Mouse (Mus musculus): ENCODE data around the gene Ddx24. TPM values are rescaled to one million over a fixed set of nuclear protein-coding genes. Genes with fewer than 3 reads are reported as not detected.
"Not testable (repeated sequence)": the region's sequence is repeated elsewhere in the genome, so short reads cannot be mapped to it uniquely, and the experiment has no call there.

Ddx24 gene
- total RNA-seq (2021): 100 to 1,000 TPM; 123 to 143 TPM

DNA sequence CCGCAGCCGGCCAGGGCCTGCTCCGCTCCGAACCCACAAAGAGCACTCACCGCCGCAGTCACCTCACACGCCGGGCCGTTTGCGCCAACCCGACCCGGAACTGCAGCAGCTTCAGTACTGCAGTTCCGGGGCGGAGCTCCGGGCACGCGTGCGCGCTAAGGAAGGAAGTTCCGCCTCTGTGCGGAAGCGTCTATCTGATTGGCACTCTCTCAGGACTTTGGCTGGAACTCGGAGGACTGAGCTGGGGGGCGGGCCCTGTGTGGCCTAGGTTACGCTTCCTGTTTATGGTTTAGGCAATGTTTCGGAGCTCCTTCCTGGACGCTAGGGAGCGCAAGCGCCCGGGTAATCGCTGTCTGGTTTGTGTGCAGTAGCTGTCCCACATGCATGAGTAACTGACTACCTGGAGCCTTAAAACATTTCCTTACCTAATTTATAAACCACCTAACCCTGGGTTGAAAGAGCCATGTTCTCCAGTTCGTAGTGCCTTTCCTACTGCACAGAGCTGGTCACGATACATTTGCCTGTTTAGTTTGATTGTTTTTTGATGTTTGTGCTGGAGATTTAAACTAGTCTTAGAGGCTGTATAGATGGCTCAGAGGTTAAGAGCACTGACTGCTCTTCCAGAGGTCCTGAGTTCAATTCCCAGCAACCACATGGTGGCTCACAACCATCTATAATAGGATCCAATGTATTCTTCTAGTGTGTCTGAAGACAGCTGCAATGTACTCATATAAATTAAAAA, at the start of gene Ddx24:
Ddx24 (minus strand) TSS at position 102 of the 742 bp plus-strand sequence.
- intact Hi-C loops (cut with DNase I): loop anchor here (2.0 to 5.0 kb wide), 2 partner anchors 67 to 216 kb away; no protein-coding TSS in a partner anchor
- peak; percentile 98 for DNase-seq

DNA sequence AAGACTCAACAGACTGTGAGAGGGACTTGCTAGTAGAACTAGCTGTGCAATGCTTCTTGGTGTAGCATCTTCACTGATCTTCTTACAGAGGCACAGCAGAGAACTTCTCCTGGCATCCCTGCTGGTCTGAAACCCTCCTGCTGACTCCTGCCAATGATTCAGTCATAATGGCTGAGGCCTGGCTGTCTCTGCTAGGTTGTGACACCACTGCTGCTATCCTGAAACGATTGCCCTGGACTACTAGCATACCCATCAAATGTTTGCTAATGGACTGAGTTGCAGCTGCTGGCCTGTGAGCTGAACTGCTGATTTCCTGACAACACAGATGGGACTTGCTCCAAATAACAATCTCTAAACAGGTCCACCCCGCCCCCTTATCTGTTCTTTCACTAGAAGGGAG, 48.9 kb upstream of the Ddx24 start:
- intact Hi-C loops (cut with DNase I): no loop called here
- DNase-seq: no peak

DNA sequence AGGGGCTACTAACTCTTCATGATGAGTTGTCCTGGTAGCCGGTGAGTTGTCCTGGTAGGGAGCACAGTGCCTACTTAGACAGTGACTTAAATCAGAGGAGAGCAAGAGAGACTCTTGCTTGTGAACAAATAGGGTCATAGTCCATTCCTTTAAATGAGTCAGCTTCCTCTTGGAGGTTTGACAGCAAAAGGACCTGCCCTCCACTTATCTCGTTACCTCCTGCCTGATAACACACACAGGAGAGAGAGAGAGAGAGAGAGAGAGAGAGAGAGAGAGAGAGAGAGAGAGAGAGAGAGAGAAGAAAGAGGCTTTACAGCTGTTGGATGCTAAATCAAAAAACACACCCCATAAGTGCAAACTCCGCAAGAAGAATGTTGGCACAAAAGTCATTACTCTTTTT, 31.5 kb upstream of the Ddx24 start, which contains the start of gene Ifi27l2b:
Ifi27l2b (minus strand) TSS at position 84 of the 400 bp plus-strand sequence.
- intact Hi-C loops (cut with DNase I): no loop called here
- DNase-seq: no peak

DNA sequence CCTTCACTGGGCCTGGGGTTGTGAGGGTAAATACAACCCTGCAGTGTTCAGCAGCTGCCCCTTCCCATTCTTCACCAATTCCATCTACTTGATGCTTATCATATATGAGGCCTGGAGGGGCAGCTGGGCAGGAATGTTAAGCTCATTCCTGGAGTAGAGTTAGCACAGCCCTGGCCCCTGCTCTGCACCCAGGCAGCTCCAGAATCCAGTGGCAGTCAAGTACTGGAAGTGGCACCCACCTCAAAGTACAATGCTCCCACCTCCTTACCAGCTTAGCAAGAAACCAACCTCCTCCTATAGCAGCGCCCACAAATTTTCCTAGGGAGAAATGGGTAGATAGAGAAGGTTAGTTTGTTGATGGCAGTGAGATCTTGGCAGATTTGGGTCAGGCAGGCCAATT, 31.1 kb upstream of the Ddx24 start:
- DNase-seq; intact Hi-C loops (cut with DNase I): not testable (repeated sequence)

DNA sequence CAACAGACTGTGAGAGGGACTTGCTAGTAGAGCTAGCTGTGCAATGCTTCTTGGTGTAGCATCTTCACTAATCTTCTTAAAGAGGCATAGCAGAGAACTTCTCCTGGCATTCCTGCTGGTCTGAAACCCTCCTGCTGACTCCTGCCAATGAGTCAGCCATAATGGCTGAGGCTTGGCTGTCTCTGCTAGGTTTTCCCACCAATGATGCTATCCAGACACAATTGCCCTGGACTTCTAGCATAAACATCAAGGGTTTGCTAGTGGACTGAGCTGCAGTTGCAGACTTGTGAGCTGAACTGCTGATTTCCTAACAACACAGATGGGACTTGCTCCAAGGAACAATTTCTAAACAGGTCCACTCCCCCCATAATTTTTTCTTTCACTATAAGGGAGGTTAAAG, 27.7 kb upstream of the Ddx24 start:
- intact Hi-C loops (cut with DNase I): no loop called here
- no peak for DNase-seq

DNA sequence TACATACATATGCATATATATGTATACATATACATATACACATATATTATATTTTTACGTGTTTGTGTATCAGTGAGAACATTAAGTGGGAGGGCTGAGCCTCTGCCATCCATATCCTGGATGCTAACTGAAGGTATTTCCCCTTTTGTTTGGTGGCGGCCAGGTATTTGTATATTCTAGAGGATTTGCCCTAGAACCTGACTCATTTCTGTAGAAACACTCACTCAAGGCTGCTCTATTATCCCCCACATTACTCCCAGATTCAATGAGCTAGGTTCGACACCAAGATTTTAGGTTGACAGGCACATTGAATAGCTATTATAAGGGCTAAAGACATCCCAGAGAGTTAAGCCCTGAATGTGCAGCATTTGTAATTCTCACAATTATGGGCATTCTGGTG, 19.4 kb upstream of the Ddx24 start:
- intact Hi-C loops (cut with DNase I): no loop called here
- no peak for DNase-seq

DNA sequence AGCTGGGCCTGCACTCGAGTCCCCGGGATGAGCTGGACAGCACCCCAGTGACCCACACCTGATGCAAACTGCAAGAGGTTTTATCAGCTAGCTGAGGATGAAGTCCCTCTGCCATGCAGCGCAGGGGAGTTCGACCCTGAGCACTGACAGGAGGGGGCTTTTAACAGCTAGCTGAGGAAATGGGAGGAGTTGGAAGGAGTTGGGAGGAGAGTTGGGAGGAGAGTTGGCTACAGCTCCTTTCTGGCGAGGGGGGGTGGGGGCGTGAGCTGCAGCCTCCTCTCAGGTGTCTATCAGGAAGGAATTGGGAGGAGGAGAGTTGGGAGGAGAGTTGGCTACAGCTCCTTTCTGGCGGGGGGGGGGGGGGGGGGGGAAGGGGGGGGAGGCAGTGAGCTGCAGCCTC, 18.6 kb upstream of the Ddx24 start:
- intact Hi-C loops (cut with DNase I); DNase-seq: not testable (repeated sequence)

DNA sequence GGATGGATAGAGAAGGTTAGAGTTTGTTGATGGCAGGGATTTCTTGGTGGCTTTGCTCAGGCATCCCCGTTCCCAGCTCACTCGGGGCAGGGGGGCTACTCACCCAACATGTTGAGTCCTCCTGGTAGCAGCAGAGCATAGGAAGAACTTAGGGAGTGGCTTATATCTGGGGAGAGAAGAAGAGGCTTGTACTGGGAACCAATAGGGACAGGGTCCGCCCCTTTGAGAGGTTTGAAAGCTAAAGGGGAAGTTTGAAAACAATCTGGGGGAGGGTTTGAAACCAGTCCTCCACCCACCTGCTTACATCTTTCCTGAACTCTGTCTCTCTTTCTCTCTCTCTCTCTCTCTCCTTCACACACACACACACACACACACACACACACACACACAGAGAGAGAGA, 17.9 kb upstream of the Ddx24 start, which contains the start of gene Ifi27l2a:
Ifi27l2a (minus strand) TSS at position 157 of the 400 bp plus-strand sequence.
- intact Hi-C loops (cut with DNase I): no loop called here
- DNase-seq: no peak

DNA sequence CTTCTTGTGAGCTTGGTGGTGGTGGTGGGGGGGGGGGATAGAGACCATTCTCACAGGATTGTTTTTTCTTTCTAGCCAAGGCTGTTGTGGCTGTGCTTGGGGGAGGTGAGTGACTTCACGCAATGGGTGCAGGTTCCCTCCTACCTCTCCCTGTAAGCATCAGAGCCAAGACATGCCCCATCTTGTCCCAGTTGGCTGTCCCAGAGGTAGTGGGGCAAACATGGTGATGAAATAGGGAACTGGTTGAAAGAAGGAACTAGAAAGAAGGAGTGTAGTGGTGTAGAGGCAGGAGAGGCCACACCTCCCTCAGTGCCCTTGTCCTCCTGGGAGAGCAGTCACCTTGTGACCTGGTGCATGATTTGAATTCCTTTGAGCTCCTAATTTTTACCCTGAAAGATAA, 12.0 kb upstream of the Ddx24 start:
- intact Hi-C loops (cut with DNase I): no loop called here
- no peak for DNase-seq

DNA sequence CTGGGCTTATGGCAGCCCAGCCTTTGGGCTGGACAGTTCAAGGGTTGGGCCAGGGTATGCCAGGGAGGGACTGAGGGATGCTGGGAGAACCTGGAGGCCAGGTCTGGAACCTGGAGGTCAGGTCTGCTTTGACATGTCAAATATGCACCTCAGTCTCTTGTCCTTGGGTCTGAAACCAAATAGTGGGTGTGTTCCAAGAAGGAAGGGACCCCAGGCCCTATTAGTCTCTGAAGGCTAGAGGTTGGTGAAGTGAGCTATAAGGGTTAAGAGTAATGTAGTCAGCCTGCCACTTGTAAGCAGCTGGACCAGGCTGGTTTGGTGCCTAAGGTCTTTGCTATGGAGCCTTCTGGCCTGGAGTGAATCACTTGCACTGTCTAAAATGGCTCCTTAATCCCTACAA, 9.2 kb upstream of the Ddx24 start:
- no peak for DNase-seq
- intact Hi-C loops (cut with DNase I): no loop called here

DNA sequence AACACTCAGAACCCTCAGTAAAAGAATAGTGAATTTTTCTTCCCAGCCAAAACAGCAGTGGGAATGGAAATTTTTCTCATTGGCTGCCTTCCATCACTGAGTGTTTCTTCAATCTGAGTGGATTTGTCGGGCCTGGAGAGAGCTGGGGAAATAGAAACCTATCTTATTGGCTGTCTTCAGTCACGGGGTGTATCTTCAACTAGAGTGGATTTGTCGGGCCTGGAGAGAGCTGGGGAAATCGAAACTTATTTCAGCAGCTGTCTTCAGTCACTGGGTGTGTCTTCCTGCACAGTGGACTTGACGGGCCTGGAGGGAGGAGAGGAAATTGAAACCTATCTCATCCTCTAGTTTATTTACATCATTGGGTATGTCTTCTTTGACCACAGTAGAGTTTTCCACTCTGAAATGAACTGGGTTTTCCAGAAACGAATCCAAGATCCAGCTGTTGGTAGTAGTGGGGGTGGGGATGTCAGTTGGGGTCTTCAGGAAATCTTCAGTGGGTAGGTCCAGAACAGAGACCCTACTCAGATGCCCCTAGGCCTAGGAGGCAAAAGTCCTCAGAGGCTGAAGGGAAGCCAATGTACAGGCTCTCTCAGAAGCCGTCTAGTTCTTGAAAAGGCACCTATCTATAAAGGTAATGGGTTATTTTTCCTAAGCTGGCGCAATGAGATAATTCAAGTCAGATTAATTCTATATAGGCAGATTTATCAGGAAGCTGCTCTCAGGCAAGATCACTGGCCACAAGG, 8.5 kb upstream of the Ddx24 start, which contains the start of gene Ifi27:
Ifi27 (plus strand) TSS at position 226 of the 746 bp plus-strand sequence.
- no peak for DNase-seq
- intact Hi-C loops (cut with DNase I): no loop called here

DNA sequence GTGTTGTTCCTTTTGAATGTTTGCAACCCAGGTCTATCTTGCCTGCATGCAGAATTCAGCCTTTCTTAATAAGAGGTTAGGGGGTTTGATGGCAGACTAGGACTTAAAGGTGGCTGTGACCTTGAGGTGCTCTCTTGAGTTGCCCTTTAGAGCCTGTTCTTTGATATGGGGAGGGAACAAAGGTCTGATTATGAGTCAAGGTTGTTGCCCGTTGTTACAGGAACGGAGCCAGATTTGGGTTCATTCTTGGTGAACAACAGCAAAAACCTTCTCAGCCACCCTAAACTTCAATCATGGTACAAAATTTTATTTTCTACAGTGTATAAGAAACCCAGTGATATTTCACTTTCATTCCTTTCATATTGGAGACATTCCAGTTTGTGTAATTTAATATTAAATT, 7.8 kb upstream of the Ddx24 start:
- intact Hi-C loops (cut with DNase I): no loop called here
- DNase-seq: no peak

DNA sequence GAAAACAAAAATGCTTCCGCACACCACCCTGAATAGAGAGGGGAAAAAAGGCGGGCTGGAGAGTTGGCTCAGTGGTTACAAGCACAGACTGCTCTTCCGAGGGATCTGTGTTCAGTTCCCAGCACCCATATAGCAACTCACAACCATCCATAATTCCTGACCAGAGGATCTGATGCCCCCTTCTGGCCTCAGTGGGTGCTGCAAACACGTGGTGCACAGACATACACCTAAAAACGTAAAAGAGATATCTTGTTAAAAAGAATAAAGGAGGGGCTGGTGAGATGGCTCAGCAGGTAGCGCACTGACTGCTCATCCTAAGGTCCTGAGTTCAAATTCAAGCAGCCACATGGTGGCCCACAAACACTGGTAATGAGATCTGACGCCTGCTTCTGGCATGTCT, 1.1 kb upstream of the Ddx24 start:
- intact Hi-C loops (cut with DNase I): loop anchor here (2.0 to 5.0 kb wide), 2 partner anchors 66 to 216 kb away; no protein-coding TSS in a partner anchor
- no peak for DNase-seq

DNA sequence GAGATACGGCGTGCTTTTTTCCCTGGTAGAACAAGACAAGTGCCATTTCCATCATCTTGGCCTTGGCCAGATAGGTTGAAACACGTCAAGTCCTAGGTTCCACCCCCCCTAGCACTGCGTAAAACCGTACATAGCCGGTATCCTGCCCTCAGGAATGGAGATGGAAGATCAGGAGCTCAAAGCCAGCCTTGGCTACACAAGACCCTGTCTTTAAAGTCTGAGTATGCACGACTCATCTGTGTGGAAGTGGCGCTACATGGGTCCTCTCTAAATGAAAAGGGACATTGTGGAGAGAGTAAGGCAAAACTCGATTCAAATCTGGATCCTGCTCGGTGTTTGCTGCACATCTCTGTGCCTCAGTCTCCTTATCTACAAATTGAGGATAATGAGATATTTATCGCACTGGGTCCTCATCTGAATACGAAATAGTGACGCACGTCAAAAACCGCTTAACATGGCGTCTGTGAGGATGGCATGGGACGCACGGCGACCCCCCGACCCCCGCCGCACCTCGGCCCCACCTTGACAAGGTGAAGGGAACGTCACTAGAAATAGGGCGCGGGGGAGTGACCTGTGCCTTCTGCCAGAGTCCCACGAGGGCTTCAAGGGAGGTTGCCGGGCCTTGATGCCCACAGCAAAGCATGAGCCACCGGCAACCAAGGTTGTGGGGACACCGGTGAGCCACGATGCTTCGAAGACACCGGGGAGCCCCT, 458 bp downstream of the Ddx24 start:
- intact Hi-C loops (cut with DNase I): loop anchor here (5.0 kb wide), 1 partner anchor 217 kb away; no protein-coding TSS in a partner anchor
- no peak for DNase-seq

DNA sequence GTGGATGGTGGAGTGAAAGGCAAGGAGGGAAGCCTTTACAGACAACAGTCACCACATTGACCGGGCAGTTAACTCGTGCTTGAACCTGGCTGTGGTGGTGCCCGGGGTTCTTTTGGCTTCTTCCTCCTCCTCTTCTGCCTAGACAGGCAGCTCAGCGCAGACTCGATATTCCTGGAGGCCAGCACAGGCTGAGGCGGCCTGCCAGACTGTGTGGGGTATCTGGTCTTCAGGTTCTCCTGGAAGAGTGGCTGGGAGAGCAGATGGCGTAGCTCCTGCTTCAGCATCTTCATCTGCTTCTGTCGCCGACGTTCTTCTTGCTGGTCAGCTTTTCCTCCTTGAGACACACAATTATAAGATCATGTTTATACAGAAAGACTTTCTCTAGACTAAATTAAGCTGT, 17.5 kb downstream of the Ddx24 start:
- no peak for DNase-seq
- intact Hi-C loops (cut with DNase I): no loop called here

DNA sequence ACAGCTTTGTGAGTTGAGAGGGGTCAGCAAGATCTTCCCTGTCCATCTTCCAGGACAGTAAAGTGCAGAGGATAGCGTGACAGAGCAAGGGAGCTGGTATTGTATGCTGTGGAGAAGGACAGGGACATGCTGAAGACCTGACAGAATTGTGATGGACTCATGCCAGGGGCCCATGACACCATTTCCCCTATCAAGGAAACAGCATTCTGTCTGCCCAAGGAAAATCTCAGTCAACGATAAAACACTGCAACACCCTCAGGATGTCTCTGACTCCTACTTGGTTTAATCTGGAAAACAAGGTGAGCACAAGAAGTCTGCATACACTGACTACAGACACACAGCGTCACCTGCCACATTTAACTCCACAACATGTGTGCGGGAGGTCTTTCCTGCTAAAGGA, 17.9 kb downstream of the Ddx24 start, which contains the start of gene 9330161L09Rik:
9330161L09Rik (minus strand) TSS at position 101 of the 400 bp plus-strand sequence.
- intact Hi-C loops (cut with DNase I): no loop called here
- no peak for DNase-seq

DNA sequence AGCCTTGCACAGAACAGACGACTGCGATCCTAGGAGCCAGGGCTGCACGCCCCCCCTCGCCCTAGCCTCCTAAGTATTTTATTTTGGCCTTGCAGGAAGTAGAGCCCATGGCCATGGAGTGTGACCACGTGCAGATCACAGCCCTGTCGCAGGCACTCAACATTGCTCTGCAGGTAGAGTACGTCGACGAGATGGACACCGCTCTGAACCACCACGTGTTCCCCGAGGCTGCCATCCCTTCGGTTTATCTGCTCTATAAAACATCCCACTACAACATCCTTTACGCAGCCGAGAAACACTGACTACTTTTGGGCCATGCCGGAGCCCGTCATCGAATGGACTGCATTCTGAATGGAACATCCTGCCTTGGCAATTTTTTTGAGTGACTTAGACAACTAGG, 21.5 kb downstream of the Ddx24 start:
- intact Hi-C loops (cut with DNase I): no loop called here
- no peak for DNase-seq

DNA sequence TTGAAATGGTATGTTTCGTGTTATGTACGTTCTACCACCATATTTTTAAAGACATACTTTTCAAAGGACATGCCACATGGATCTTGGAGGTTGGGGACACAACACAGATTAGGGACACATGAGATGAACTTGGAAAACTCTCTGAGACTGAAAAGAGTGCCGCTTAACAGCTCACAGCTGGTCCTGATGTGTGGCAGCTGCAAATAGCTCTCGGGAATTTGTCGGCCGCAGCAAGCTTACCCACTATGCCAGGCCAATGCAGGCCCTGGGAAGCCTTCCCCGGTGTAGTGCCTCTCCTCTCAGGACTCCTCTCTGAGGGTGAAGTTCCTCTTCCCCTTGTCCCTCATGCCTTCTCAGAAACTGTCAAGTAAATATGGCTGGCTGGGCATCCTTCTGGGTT, 28.9 kb downstream of the Ddx24 start:
- DNase-seq: no peak
- intact Hi-C loops (cut with DNase I): no loop called here

DNA sequence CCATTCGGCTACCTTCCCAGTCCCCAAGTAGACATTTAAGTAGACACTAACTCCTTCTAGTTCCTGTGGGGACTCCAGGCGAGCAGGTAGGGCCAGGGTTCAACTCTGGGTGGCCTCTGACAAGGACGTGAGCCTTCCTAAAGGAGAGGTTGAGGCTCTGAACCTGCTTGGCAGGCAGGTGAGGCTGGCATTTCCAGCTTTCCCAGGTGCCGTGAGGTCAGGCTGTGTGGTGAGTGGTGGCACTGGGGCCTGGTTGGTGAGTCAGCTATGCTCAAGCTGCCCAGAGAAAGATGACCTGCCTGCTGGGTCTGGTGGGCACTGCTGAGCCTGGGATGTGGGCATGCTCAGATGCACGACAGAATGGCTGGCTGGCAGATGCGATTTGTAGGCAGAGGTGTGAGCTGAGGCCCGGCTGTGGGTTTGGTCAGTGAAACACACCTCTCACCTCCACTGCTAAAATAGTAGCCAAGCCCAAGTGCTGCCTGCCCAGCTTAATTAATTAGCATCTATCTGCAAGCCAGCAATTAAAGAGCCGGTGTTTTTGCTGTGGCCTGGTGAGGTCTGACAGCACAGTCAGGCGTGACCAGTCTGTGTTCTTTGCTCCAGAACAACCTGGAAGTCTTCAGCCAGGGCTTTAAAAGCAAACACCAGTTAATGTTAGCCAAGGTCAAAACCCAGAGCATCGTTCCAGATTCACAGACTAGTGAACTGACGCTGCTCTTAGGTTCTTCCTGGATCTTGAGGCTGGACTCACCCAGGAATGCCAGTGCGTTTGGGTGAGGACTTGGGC, 29.9 kb downstream of the Ddx24 start:
- DNase-seq: no peak

DNA sequence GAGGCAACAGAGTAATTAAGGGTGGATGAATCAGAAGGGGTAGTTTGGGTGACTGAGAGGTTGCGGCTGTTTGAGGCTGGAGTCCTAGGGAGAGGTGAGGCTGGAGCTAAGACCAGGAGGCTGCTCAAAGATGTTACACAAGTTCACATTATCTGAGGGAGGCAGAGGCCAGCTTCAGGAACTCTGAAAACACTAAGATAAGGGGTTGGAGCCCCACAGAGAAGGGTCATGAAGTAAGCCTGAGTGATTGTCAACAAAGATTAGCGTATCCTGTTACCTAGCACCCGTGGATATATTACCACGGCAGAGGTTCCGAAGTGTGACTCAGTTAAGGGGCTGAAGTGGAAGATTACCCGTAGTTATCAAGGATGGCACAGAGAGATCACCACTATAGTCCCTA, 32.1 kb downstream of the Ddx24 start:
- intact Hi-C loops (cut with DNase I): no loop called here
- DNase-seq: no peak

More for the DNA sequence above, 29.9 kb downstream of the Ddx24 start:
- intact Hi-C loops (cut with DNase I): no loop called here

All from left cerebral cortex, postnatal 4 days (tissue).